Mouse (Mus musculus) lung, postnatal 0 days (tissue): ENCODE measurements at regions not wholly inside any gene's neighbourhood (a gene's known extent, or its start where the extent isn't known, plus 50 kb on each side); places are given as distances from the start of the nearest gene placed in this dataset.

Experiments used
- CTCF ChIP-seq: IDR thresholded peaks from 2 replicates; pipeline ENCODE4 v1.5.1; 2016; ENCODE audit warnings: antibody characterized with exemption, mild to moderate bottlenecking
- EP300 ChIP-seq: IDR thresholded peaks from 2 replicates; pipeline ENCODE4 v1.6.1; 2016; ENCODE audit warnings: antibody characterized with exemption, mild to moderate bottlenecking, control low read depth

- TF ChIP-seq CTCF (no peak), EP300 (no peak)
Measured at GRCm38 (mm10) chr12:74534882-74535281, 218.7 kb upstream of the Gm11042 start.
